Mouse (Mus musculus) cerebellum, adult 2 months (tissue): Measurements from ENCODE around the gene Tex45. TPM values are rescaled to one million over a fixed set of nuclear protein-coding genes. Genes with fewer than 3 reads are reported as not detected.

Experiments used
- DNase-seq, 2 experiments: peaks; one replicate each; pipeline ENCODE4 v3.0.0; 2021
- H3K27ac ChIP-seq: fragments of 200-500 bp; 2 replicates; pipeline ENCODE4 v1.5.1; 2012; ENCODE audit warnings: low read length, control low read depth, inconsistent platforms; ENCODE audit not compliant: insufficient read depth
- H3K27me3 ChIP-seq: fragments of 200-500 bp; 2 replicates; pipeline ENCODE4 v1.6.1; 2012; ENCODE audit warnings: inconsistent platforms, mild to moderate bottlenecking, low read length, moderate library complexity; ENCODE audit not compliant: control insufficient read depth, insufficient read depth
- H3K4me1 ChIP-seq: fragments of 200-500 bp; 2 replicates; pipeline ENCODE4 v1.6.1; 2011; ENCODE audit warnings: low read length; ENCODE audit not compliant: control insufficient read depth, insufficient read depth
- H3K4me3 ChIP-seq: fragments of 200-500 bp; replicated peaks from 2 replicates; pipeline ENCODE3; 2011; ENCODE audit warnings: mild to moderate bottlenecking, low read depth, low read length, control low read depth; ENCODE audit not compliant: insufficient read depth
- CTCF ChIP-seq: fragments of 200-500 bp; IDR thresholded peaks from 2 replicates; pipeline ENCODE4 v1.5.1; 2011; ENCODE audit warnings: low read depth, mild to moderate bottlenecking, control low read depth, low read length, moderate library complexity, borderline replicate concordance; ENCODE audit not compliant: insufficient read depth
- POLR2A ChIP-seq: fragments of 200-500 bp; IDR thresholded peaks from 2 replicates; pipeline ENCODE4 v1.6.1; 2011; ENCODE audit warnings: low read length, control low read depth, borderline replicate concordance; ENCODE audit not compliant: insufficient read depth
- WGBS: fragments of 180-500 bp; shearing (Covaris S2); methylation state at CpG from one replicate; pipeline ENCODE4 v1.1.7; 2018; 5-methylcytosine and 5-hydroxymethylcytosine counted together
- polyA plus RNA-seq: library from polyadenylated mRNA; depleted of rRNA; stranded (reverse); fragments of >200 nt; gene quantifications from 2 replicates; pipeline ENCODE4 v1.2.3, GENCODE M21; 2012

Tex45 gene
- polyA plus RNA-seq, 1 experiment = 0.26 TPM

GRCm38 (mm10) chr8:3468838-3469237, 1.8 kb upstream of the Tex45 start:
- WGBS = 94% methylated on average over 1 of the region's 1 CpGs
- no peak for DNase-seq
- no peak overlapping the region for H3K27ac ChIP-seq
- H3K4me1 ChIP-seq = peaks cover 4% of the 10 kb centered on the region; the same call in 1 of the 2 replicates
- H3K27me3 ChIP-seq = no peaks in the 10 kb centered on the region
- TF ChIP-seq POLR2A (no peak), CTCF (no peak)
- no peak overlapping the region for H3K4me3 ChIP-seq

GRCm38 (mm10) chr8:3475715-3476429, 5.2 kb downstream of the Tex45 start:
- H3K27ac ChIP-seq = no peak overlapping the region
- 27% methylated on average over 37 of the region's 37 CpGs for WGBS
- peak overlapping the region; percentile 27 for H3K4me3 ChIP-seq
- H3K27me3 ChIP-seq = no peaks in the 10 kb centered on the region
- TF ChIP-seq CTCF = no peak
- no peak for TF ChIP-seq POLR2A
- DNase-seq = no peak
- H3K4me1 ChIP-seq = no peaks in the 10 kb centered on the region

- WGBS = 52% methylated on average over 4 of the region's 4 CpGs
- Histone ChIP-seq H3K4me3 (no peak overlapping the region), H3K27ac (no peak overlapping the region), H3K4me1 (no peaks in the 10 kb centered on the region; the same call in 1 of the 2 replicates), H3K27me3 (no peaks in the 10 kb centered on the region)
- TF ChIP-seq POLR2A (no peak), CTCF (no peak)
- DNase-seq = no peak
These were observed 9.6 kb downstream of the Tex45 start for GRCm38 (mm10) chr8:3480221-3480785.

- Histone ChIP-seq H3K27me3 (no peaks in the 10 kb centered on the region), H3K4me1 (no peaks in the 10 kb centered on the region; the same call in 1 of the 2 replicates), H3K27ac (no peak overlapping the region), H3K4me3 (no peak overlapping the region)
- no peak for DNase-seq
- TF ChIP-seq POLR2A (no peak), CTCF (no peak)
- 63% methylated on average over 5 of the region's 5 CpGs for WGBS
These were observed 10.9 kb downstream of the Tex45 start for GRCm38 (mm10) chr8:3481605-3482004.

- TF ChIP-seq POLR2A (no peak), CTCF (no peak)
- no peak overlapping the region for H3K27ac ChIP-seq
- no peak overlapping the region for H3K4me3 ChIP-seq
- H3K27me3 ChIP-seq = no peaks in the 10 kb centered on the region
- DNase-seq = no peak
- H3K4me1 ChIP-seq = no peaks in the 10 kb centered on the region; the same call in 1 of the 2 replicates
- WGBS = 90% methylated on average over 22 of the region's 22 CpGs
These were observed 11.6 kb downstream of the Tex45 start for GRCm38 (mm10) chr8:3482240-3482740.

GRCm38 (mm10) chr8:3483546-3483945, 12.9 kb downstream of the Tex45 start:
- Histone ChIP-seq H3K27ac (no peak overlapping the region), H3K27me3 (no peaks in the 10 kb centered on the region), H3K4me3 (no peak overlapping the region), H3K4me1 (no peaks in the 10 kb centered on the region; the same call in 1 of the 2 replicates)
- DNase-seq = no peak
- WGBS = 82% methylated on average over 7 of the region's 7 CpGs
- TF ChIP-seq CTCF (no peak), POLR2A (no peak)

- WGBS = 23% methylated on average over 5 of the region's 5 CpGs
- Histone ChIP-seq H3K4me3 (no peak overlapping the region), H3K27me3 (no peaks in the 10 kb centered on the region), H3K27ac (no peak overlapping the region), H3K4me1 (no peaks in the 10 kb centered on the region; the same call in 1 of the 2 replicates)
- TF ChIP-seq CTCF (no peak), POLR2A (no peak)
- no peak for DNase-seq
These were observed 14.5 kb downstream of the Tex45 start for GRCm38 (mm10) chr8:3485192-3485591.
